24 mouse cellular contexts compared by ENCODE assay signal in genomic region chr9:44116182-44116581, GRCm38 (mm10). TPM values are rescaled to one million over a fixed set of nuclear protein-coding genes. Genes with fewer than 3 reads are reported as not detected.
DNase-seq lines count a peak whose midpoint lies in the region; ATAC-seq and TF ChIP-seq lines count a peak whose summit lies in the region.
"Had no signal": no experiment of that assay in that cellular context is flagged by ENCODE, and none has a peak within 500 bp of the region (broad histone marks: within the 10 kb centered on the region; RNA-seq: fewer than 3 reads in every experiment).

No protein-coding gene starts in this region.

- peak; percentile 28; the same call in 1 of the 2 replicates for TF ChIP-seq CTCF in gastrocnemius, adult 2 months (IDR thresholded peaks at IDR 0.05)
- TF ChIP-seq CTCF in liver, embryonic 14.5 days (IDR thresholded peaks at IDR 0.05; ENCODE audit: low read depth): peak; percentile 39
- peak; percentile 34 for TF ChIP-seq CTCF in Patski (IDR thresholded peaks at IDR 0.05)

- CTCF ChIA-PET in Patski (lab: Charles Lee): interaction anchor here (0.9 to 1.1 kb wide), 2 partner anchors 33 to 84 kb away, joined by 3 read pairs; no protein-coding TSS in a partner anchor

- H3K4me2 ChIP-seq in liver, embryonic 14.5 days (ENCODE audit: low read depth): no peak overlapping the region
- H3K4me2 ChIP-seq: forebrain, embryonic 12.5 days; heart, embryonic 11.5 days; limb, embryonic 15.5 days; lung, embryonic 15.5 days; neural tube, embryonic 12.5 days; stomach, embryonic 15.5 days had no signal

- no peak for ATAC-seq in liver, embryonic 14.5 days (ENCODE audit: insufficient read depth)
- no peak for ATAC-seq in Patski

- WGBS in liver, embryonic 14.5 days (ENCODE audit: insufficient replicate concordance): 65% methylated on average over 4 of the region's 4 CpGs

- DNase-seq in gastrocnemius, adult 2 months: no peak
- no peak for DNase-seq in gastrocnemius, adult 8-10 months (ENCODE audit: low spot score in 2 of 2)
- no peak for DNase-seq in liver, embryonic 14.5 days (ENCODE audit: low read depth in 3 of 3, low spot score in 3 of 3)
- DNase-seq in liver: no peak
- peak; percentile 41 for DNase-seq in A20 (ENCODE audit: low read depth, low spot score)
- DNase-seq in Patski (ENCODE audit: low read depth, low spot score): no peak
- DNase-seq in cerebellum, adult 9-10 months: no peak
- DNase-seq in ovary, postnatal 36 days (ENCODE audit: low spot score): no peak
- DNase-seq: B cell, adult 2 months; cerebellum, postnatal 14 days; embryo, embryonic 11 days; right cerebral cortex, postnatal 14 days; thymus, postnatal 14 days had no signal

- intact Hi-C loops in gastrocnemius, adult 2 months (cut with DNase I): no loop called here

- no peak overlapping the region for H3K9ac ChIP-seq in liver, embryonic 14.5 days (replicated peaks)
- H3K9ac ChIP-seq: forebrain, embryonic 12.5 days; limb, embryonic 15.5 days; lung, embryonic 15.5 days; neural tube, embryonic 12.5 days; stomach, embryonic 15.5 days had no signal

- H3K4me1 ChIP-seq in liver, embryonic 14.5 days (replicated peaks; ENCODE audit: control insufficient read depth in 2 of 2, insufficient read depth in 2 of 2, low read length in 1 of 2): peaks cover 2 to 7% of the 10 kb centered on the region in 2 experiments; a peak in 3 of 4 replicates

- H3K27me3 ChIP-seq in liver, embryonic 14.5 days (ENCODE audit: control insufficient read depth, insufficient read depth, low read length): no peaks in the 10 kb centered on the region
- H3K27me3 ChIP-seq in Patski: no peaks in the 10 kb centered on the region
- H3K27me3 ChIP-seq: forebrain, embryonic 12.5 days; limb, embryonic 15.5 days; lung, embryonic 15.5 days; neural tube, embryonic 12.5 days; stomach, embryonic 15.5 days had no signal

- no peak overlapping the region for H3K27ac ChIP-seq in gastrocnemius, adult 2 months
- no peak overlapping the region for H3K27ac ChIP-seq in liver, embryonic 14.5 days
- H3K27ac ChIP-seq: forebrain, embryonic 12.5 days; limb, embryonic 15.5 days; lung, embryonic 15.5 days; neural tube, embryonic 12.5 days; stomach, embryonic 15.5 days had no signal

- H3K9me3 ChIP-seq in liver, embryonic 14.5 days (ENCODE audit: control insufficient read depth, low read length): no peaks in the 10 kb centered on the region
- H3K9me3 ChIP-seq: forebrain, embryonic 12.5 days; limb, embryonic 15.5 days; lung, embryonic 15.5 days; megakaryocyte, embryonic 14.5 days; neural tube, embryonic 12.5 days; stomach, embryonic 15.5 days had no signal

- TF ChIP-seq EP300 in liver, embryonic 14.5 days (IDR thresholded peaks at IDR 0.05; ENCODE audit: low read depth): no peak

- H3K36me3 ChIP-seq in liver, embryonic 14.5 days (replicated peaks; ENCODE audit: control insufficient read depth, insufficient read depth, low read depth): no peaks in the 10 kb centered on the region
- H3K36me3 ChIP-seq: forebrain, embryonic 12.5 days; limb, embryonic 15.5 days; lung, embryonic 15.5 days; neural tube, embryonic 12.5 days; stomach, embryonic 15.5 days had no signal

- in situ Hi-C loops in Patski (cut with MboI; ENCODE audit: low pct_unique_long_range_greater_than_20kb): no loop called here

- H3K4me3 ChIP-seq in gastrocnemius, adult 2 months: no peak overlapping the region
- no peak overlapping the region for H3K4me3 ChIP-seq in liver, embryonic 14.5 days (ENCODE audit: insufficient read depth in 1 of 2, low read depth in 2 of 2, low read length in 2 of 2)
- H3K4me3 ChIP-seq: forebrain, embryonic 12.5 days; limb, embryonic 15.5 days; lung, embryonic 15.5 days; megakaryocyte, embryonic 14.5 days; neural tube, embryonic 12.5 days; stomach, embryonic 15.5 days had no signal

- POLR2A ChIA-PET in Patski (lab: Charles Lee): no interaction called here

RNA-seq across cellular contexts. Expression of gene Rnf26, which starts 2.9 kb away (rescaled TPM):
- total RNA-seq in gastrocnemius, adult 2 months (2021): 1 to 10 TPM; 3.0 to 3.1 TPM
- 1 to 10 TPM; 1.7 to 2.9 (median 2.6) TPM for total RNA-seq in gastrocnemius, adult 8-10 months (2022)
- polyA plus RNA-seq in liver, embryonic 14.5 days (2012; rRNA removed): 21.9 and 26.2 TPM in 2 replicates
- polyA plus RNA-seq in liver, embryonic 14.5 days (2014; fragmentation: Nextera tagmentation; extraction: Ambion mirVana): 29.4 and 34.3 TPM in 2 replicates
- polyA plus RNA-seq in Patski (2021): 38.4 TPM

RNA-seq across cellular contexts. Expression of gene Gm49380, which starts 2.9 kb away (rescaled TPM):
- 1 to 10 TPM in 1 of 2 experiments, under 1 TPM in 1; 0.71 to 1.4 TPM for total RNA-seq in gastrocnemius, adult 2 months (2021)
- under 1 TPM; 0.31 to 0.60 (median 0.38) TPM for total RNA-seq in gastrocnemius, adult 8-10 months (2022)
- polyA plus RNA-seq in liver, embryonic 14.5 days (2012; rRNA removed): 0.05 and 0.09 TPM in 2 replicates
- polyA plus RNA-seq in liver, embryonic 14.5 days (2014; fragmentation: Nextera tagmentation; extraction: Ambion mirVana): not detected in 2 replicates
- polyA plus RNA-seq in Patski (2021): 0.08 TPM
- total RNA-seq: hematopoietic stem cell, adult 5-6 weeks; monocyte, adult 5-6 weeks had no signal
- polyA plus RNA-seq: heart, embryonic 11.5 days; spleen, adult 2 months had no signal

RNA-seq across cellular contexts. Expression of gene C1qtnf5, which starts 9.1 kb away (rescaled TPM):
- total RNA-seq in gastrocnemius, adult 2 months (2021): 1 to 10 TPM; 2.5 to 7.6 TPM
- 1 to 10 TPM; 1.6 to 4.2 (median 3.0) TPM for total RNA-seq in gastrocnemius, adult 8-10 months (2022)
- 0.24 and 0.27 TPM in 2 replicates for polyA plus RNA-seq in liver, embryonic 14.5 days (2012; rRNA removed)
- polyA plus RNA-seq in liver, embryonic 14.5 days (2014; fragmentation: Nextera tagmentation; extraction: Ambion mirVana): 0.27 and 0.30 TPM in 2 replicates
- polyA plus RNA-seq in Patski (2021): 0.15 TPM
- total RNA-seq: hematopoietic stem cell, adult 5-6 weeks; monocyte, adult 5-6 weeks had no signal

RNA-seq across cellular contexts. Expression of gene Mfrp, which starts 14.7 kb away (rescaled TPM):
- total RNA-seq in gastrocnemius, adult 2 months (2021): not detected
- not detected for total RNA-seq in gastrocnemius, adult 8-10 months (2022)
- not detected in 2 replicates for polyA plus RNA-seq in liver, embryonic 14.5 days (2012; rRNA removed)
- polyA plus RNA-seq in liver, embryonic 14.5 days (2014; fragmentation: Nextera tagmentation; extraction: Ambion mirVana): not detected in 2 replicates
- polyA plus RNA-seq in Patski (2021): 0.12 TPM
- total RNA-seq: gastrocnemius, postnatal 36 days; hematopoietic stem cell, adult 5-6 weeks; monocyte, adult 5-6 weeks had no signal

RNA-seq across cellular contexts. Expression of gene Mcam, which starts 18.1 kb away (rescaled TPM):
- total RNA-seq in gastrocnemius, adult 2 months (2021): 10 to 100 TPM; 17.5 to 24.4 TPM
- total RNA-seq in gastrocnemius, adult 8-10 months (2022): 10 to 100 TPM; 15.4 to 33.9 (median 26.2) TPM
- polyA plus RNA-seq in liver, embryonic 14.5 days (2012; rRNA removed): 6.1 and 6.2 TPM in 2 replicates
- polyA plus RNA-seq in liver, embryonic 14.5 days (2014; fragmentation: Nextera tagmentation; extraction: Ambion mirVana): 3.1 and 3.4 TPM in 2 replicates
- 72.8 TPM for polyA plus RNA-seq in Patski (2021)
